Mouse (Mus musculus): ENCODE data around the gene Bcl2. TPM values are rescaled to one million over a fixed set of nuclear protein-coding genes. Genes with fewer than 3 reads are reported as not detected.

Bcl2 gene
- polyA plus RNA-seq, 1 experiment from 2014 or later = 11.5 TPM

DNA sequence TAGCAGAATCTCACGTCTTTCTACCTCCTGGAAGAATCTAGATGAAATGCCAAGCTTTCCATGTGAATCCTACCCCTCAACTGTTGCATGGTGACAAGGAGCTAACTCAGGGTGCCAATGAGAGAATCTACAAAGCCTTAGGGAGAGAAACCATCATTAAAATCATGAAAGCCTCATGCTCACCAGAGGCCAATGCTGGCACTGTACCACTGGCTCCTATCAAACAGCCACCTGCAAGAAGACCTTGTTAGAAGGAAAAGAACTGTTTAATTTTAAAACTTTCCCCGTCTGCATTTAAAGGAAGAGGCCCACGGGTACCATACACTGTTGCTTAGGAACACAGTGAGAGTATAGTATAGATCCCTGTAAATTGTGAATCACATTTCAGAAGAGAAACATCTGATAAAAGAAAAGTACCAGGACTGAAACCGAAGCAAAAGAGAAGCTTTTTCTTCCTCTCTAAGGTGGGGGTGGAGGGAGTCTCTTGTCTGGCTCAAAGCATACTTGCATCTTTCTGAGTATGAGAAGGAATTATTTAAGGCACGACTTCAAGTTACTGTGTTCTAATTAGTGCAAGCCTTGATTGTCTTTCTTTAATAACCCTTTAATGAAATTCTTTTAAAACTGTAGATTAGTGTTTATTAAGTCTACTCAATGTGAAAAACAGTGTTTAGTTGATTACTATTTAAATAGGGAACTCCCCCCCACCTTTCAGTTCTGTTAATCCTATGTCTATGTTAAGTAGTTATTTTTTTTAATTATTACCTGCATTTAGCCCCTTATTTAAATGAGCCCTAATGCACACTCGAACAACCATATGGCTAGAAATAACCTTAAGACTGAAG is 6.8 kb downstream of the Bcl2 start:
- 86% methylated on average over 6 of the region's 6 CpGs for whole genome bisulfite sequencing
- no peak overlapping the region for H3K9ac ChIP-seq
- no peaks in the 10 kb centered on the region for H3K9me3 ChIP-seq
- no peak overlapping the region for H3K4me2 ChIP-seq (replicated peaks)
- no peak for ATAC-seq (ENCODE audit: low FRiP score, low read depth)
- no peak overlapping the region for H3K4me3 ChIP-seq
- H3K4me1 ChIP-seq = peaks cover 6% of the 10 kb centered on the region
- H3K27me3 ChIP-seq (replicated peaks) = no peaks in the 10 kb centered on the region
- no peak overlapping the region for H3K27ac ChIP-seq
- no peaks in the 10 kb centered on the region for H3K36me3 ChIP-seq

DNA sequence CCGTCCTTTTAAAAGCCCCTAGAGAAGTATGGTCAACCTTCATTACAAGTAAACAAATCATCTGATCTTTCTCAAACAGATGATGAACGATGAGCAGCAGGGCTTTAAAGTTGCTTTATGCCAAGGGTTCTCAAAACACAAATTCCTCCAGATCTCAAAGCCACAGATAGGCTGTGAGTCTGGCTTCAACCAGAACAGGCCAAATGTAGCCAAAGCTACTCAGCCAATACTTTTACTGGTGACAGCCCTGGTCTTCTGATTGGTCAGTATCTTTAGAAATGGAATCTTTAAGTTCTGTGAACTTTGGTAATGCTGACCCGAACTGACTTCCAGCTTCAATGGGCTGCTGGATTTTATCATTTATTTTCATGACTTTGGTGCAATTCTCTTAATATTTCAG is 10.9 kb downstream of the Bcl2 start:
- H3K27ac ChIP-seq = no peak overlapping the region
- H3K4me1 ChIP-seq = no peaks in the 10 kb centered on the region
- no peak overlapping the region for H3K4me2 ChIP-seq (replicated peaks)
- 70% methylated on average over 3 of the region's 3 CpGs for WGBS
- no peaks in the 10 kb centered on the region for H3K27me3 ChIP-seq (replicated peaks)
- no peak overlapping the region for H3K4me3 ChIP-seq
- H3K9ac ChIP-seq = no peak overlapping the region
- ATAC-seq (ENCODE audit: low FRiP score, low read depth) = no peak
- no peaks in the 10 kb centered on the region for H3K36me3 ChIP-seq
- no peaks in the 10 kb centered on the region for H3K9me3 ChIP-seq

DNA sequence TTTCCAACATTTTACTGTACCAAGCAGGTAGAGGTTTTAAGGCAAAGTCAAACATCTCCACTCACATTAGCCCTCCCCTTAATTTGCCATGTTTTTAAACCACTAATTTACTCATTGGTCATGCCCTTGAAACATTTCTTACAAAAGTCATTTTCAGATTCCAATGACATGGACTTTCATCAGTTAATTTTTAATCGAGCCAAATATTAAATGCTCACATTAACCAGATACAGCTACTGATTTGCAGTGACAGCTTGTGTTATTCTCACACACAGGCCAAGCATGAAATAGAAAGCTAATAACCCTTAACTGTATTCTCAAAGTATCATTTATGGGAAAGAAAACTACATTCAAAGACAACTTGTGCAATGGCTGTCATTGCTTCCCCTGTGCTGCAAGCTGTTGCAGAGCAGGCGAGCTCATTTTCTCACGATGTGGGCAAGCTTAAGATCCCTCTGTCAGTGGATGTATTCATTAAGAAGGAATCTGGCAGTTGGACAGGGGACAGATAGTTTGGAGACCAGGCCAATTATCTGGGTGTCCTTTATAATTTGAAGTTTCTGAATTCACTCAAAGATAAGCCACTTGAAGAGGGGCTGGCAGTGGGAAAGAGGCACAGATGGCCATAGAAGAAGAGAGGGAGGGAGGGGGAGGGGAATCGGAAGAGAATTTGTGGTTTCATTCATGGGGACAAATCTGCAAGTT is 11.5 kb downstream of the Bcl2 start:
- Histone ChIP-seq H3K4me3 (no peak overlapping the region), H3K27me3 (replicated peaks) (no peaks in the 10 kb centered on the region), H3K4me2 (replicated peaks) (no peak overlapping the region), H3K9me3 (no peaks in the 10 kb centered on the region), H3K27ac (no peak overlapping the region), H3K36me3 (no peaks in the 10 kb centered on the region), H3K9ac (no peak overlapping the region), H3K4me1 (no peaks in the 10 kb centered on the region)
- 74% methylated on average over 4 of the region's 4 CpGs for WGBS
- ATAC-seq (ENCODE audit: low FRiP score, low read depth) = no peak

DNA sequence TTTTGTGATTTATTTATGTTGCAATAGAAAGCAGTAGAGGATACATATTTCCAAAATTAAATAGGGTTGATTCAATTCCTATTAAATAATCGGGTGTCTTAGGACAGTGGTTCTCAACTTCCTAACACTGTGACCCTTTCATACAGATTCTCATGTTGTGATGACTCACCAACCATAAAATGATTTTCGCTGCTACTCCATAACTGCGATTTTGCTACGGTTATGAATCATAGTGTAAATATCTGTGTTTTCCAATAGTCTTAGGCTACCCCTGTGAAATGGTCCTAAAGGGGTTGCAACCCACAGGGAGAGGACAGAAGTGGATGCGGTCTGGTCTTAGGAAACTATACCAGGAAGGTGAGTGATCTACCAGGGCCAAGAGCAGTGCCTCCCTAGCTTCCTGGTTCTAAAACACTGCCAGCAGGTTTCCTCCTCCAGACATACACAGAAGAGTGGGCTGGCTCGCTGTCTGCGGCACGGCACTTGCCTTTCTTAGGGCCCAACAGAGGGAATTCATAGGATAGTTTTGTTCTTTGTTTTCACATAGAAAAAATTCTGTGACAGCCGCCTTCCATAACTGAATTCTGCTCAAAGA is 13.5 kb downstream of the Bcl2 start:
- H3K36me3 ChIP-seq = no peaks in the 10 kb centered on the region
- no peaks in the 10 kb centered on the region for H3K4me1 ChIP-seq
- no peak overlapping the region for H3K9ac ChIP-seq
- 89% methylated on average over 9 of the region's 9 CpGs for WGBS
- H3K4me2 ChIP-seq (replicated peaks) = no peak overlapping the region
- H3K4me3 ChIP-seq = no peak overlapping the region
- no peak overlapping the region for H3K27ac ChIP-seq
- no peaks in the 10 kb centered on the region for H3K9me3 ChIP-seq
- no peaks in the 10 kb centered on the region for H3K27me3 ChIP-seq (replicated peaks)
- ATAC-seq (ENCODE audit: low FRiP score, low read depth) = no peak

DNA sequence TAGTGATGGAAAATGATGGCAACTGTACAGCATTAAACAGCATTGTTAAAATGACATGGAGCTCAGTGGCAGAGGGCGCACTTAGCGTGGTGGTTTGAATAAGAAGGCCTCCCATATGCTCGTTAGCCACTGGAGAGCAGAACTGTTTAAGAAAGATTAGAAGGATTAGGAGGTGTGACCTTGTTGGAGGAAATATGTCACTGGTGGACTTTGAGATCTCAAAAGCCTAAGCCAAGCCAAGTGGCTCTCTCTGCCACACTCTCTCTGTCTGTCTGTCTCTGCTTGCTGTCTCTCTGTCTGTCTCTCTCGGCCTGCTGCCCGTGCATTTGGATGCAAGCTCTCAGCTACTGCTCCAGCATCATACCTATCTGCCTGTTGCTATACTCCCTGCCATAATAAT is 17.6 kb downstream of the Bcl2 start:
- Histone ChIP-seq H3K9ac (no peak overlapping the region), H3K9me3 (no peaks in the 10 kb centered on the region), H3K4me1 (no peaks in the 10 kb centered on the region), H3K27me3 (replicated peaks) (no peaks in the 10 kb centered on the region), H3K27ac (no peak overlapping the region), H3K4me3 (no peak overlapping the region), H3K36me3 (no peaks in the 10 kb centered on the region), H3K4me2 (replicated peaks) (no peak overlapping the region)
- no peak for ATAC-seq (ENCODE audit: low FRiP score, low read depth)
- 90% methylated on average over 5 of the region's 5 CpGs for WGBS

DNA sequence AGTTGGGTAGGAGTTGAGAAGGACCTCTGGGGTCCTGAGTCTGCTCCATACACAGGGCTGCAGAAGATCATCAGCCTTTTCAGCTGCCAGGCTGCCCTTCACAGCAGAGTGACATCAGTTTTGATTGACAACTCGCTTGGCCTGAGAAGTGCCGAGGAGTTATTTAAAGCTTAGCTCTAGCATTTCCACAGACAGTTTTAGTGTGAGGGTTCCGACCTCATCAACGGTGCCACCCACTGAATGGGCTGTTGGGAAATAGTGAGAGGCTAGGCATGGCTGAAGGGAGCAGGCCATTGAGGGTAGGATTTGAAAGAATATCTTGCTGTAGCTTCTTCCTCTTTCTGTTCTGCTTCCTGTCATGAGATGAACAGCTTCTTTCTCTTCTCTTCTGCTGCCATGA is 18.4 kb downstream of the Bcl2 start:
- H3K27me3 ChIP-seq (replicated peaks) = no peaks in the 10 kb centered on the region
- H3K9ac ChIP-seq = no peak overlapping the region
- H3K4me2 ChIP-seq (replicated peaks) = no peak overlapping the region
- H3K9me3 ChIP-seq = no peaks in the 10 kb centered on the region
- WGBS = 93% methylated on average over 4 of the region's 4 CpGs
- no peak overlapping the region for H3K27ac ChIP-seq
- H3K4me3 ChIP-seq = no peak overlapping the region
- no peaks in the 10 kb centered on the region for H3K4me1 ChIP-seq
- ATAC-seq (ENCODE audit: low FRiP score, low read depth) = no peak
- no peaks in the 10 kb centered on the region for H3K36me3 ChIP-seq

DNA sequence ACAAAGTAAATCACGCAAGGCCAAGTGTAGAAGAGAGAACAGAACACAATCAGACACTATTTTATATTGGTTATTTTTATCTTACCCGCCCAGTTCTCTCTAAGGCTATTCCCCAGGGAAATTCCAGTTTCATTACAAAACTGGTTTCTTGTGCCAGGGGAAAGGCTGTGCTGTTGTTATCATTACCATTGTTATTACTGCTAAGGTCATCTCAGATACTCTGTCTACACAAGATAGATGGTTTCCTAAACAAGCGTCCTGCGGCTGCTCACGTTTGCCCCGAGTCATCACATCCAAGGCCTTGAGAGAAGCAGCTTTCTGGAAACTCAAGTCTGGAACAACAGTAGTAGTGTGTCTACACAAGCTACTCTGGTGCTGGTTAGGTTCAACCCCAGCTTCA is 19.8 kb downstream of the Bcl2 start:
- Histone ChIP-seq H3K36me3 (no peaks in the 10 kb centered on the region), H3K9ac (no peak overlapping the region), H3K4me3 (no peak overlapping the region), H3K9me3 (no peaks in the 10 kb centered on the region), H3K27ac (no peak overlapping the region), H3K27me3 (replicated peaks) (no peaks in the 10 kb centered on the region), H3K4me2 (replicated peaks) (no peak overlapping the region), H3K4me1 (no peaks in the 10 kb centered on the region)
- 83% methylated on average over 6 of the region's 6 CpGs for WGBS
- no peak for ATAC-seq (ENCODE audit: low FRiP score, low read depth)

DNA sequence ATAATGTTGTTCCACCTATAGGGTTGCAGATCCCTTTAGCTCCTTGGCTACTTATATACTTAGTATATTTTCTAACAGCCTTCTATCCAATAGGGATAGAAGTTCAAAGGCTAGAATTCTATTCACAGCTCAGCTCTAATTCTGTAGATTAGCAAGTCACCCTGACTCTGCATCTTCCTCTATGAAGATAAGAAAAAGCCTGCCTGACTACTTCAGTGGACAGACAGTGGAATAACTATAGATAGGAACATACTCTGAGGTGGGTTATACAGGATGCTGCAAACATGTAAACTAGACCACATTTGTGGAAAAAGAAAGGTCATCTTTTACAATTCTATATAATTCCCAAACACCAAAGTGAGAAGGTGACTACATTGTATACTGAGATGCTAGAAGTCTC is 21.5 kb downstream of the Bcl2 start:
- H3K36me3 ChIP-seq = no peaks in the 10 kb centered on the region

DNA sequence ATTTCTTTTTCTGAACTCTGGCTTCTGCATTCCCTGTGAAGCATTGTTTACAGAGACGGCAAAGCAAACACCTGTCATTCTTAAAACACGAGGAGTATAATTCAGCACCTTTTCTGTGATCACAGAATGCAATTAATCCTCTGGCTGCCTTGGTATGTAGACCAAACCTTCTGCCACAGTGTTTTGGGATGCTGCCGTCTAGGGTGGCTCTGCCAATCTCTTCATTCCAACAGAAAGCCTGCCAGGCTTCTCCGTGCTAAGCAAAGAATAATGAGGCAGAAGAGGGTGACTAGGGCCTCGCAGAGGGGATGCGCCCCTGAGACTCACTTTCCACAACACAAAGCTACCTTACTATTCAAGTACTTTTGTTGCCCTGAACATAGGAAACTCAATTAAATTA is 23.2 kb downstream of the Bcl2 start:
- Histone ChIP-seq H3K4me3 (no peak overlapping the region), H3K4me1 (no peaks in the 10 kb centered on the region), H3K4me2 (replicated peaks) (no peak overlapping the region), H3K9ac (no peak overlapping the region), H3K9me3 (no peaks in the 10 kb centered on the region), H3K36me3 (no peaks in the 10 kb centered on the region), H3K27ac (no peak overlapping the region), H3K27me3 (replicated peaks) (no peaks in the 10 kb centered on the region)
- WGBS = 83% methylated on average over 6 of the region's 6 CpGs
- no peak for ATAC-seq (ENCODE audit: low FRiP score, low read depth)

More for the DNA sequence above, 21.5 kb downstream of the Bcl2 start:
- no peaks in the 10 kb centered on the region for H3K9me3 ChIP-seq
- H3K27me3 ChIP-seq (replicated peaks) = no peaks in the 10 kb centered on the region
- H3K27ac ChIP-seq = no peak overlapping the region
- H3K9ac ChIP-seq = no peak overlapping the region
- H3K4me2 ChIP-seq (replicated peaks) = no peak overlapping the region
- H3K4me3 ChIP-seq = no peak overlapping the region
- ATAC-seq (ENCODE audit: low FRiP score, low read depth) = no peak
- H3K4me1 ChIP-seq = no peaks in the 10 kb centered on the region

DNA sequence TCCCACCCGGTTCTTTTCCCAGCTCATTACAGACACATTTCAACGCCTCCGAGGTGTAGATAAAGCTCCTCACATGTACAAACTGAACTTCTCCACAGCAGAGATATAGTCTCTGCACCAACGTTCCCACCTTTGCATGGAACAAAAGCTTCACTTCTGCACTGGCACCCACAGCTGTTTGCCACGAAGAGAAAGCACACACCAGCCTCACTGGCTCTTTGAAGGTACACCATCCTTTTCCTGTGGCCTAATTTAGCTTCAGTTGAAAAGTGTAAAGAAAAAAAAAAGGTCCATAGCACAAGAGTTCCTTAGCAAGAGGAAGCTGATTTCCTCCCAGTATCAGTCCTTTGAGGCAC is 25.9 kb downstream of the Bcl2 start:
- Histone ChIP-seq H3K27ac (no peak overlapping the region), H3K36me3 (no peaks in the 10 kb centered on the region), H3K4me1 (no peaks in the 10 kb centered on the region), H3K9ac (no peak overlapping the region), H3K4me2 (replicated peaks) (no peak overlapping the region), H3K9me3 (no peaks in the 10 kb centered on the region), H3K4me3 (no peak overlapping the region), H3K27me3 (replicated peaks) (no peaks in the 10 kb centered on the region)
- no peak for ATAC-seq (ENCODE audit: low FRiP score, low read depth)
- 86% methylated on average over 5 of the region's 5 CpGs for WGBS

DNA sequence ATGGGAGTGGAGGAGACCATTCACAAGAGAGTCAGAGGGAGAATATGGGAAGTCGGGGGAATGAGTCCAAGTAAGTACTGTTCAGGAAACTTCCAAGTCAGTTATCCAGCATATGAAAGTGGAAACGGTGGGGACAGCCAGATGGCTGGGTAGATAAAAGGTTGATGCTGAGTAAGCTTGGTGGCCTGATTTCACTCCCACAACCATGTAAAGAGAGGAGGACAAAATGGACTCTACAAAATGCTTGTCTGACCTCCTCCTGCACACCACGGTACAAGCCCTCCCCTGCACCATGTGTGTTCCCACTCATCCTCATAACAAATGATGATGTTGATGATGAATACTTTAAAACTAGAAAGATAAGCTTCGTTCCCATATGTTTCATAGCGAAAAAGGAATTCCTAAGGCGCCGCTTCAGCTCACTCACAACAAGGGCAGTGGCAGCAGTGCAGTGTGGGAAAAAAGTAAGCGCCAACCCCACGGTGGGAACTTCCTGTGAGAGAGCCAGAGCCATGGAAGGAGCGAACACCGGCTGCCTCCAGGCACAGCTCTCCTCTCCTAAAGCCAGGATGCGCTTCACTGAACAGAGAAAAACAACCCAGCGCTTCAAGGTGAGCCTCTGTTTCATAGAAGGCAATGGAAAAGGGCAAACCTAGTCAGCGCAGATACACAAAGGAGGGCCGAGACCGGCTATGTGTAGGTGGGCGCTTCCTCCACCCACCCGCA is 26.5 kb downstream of the Bcl2 start:
- Histone ChIP-seq H3K4me2 (replicated peaks) (no peak overlapping the region), H3K27me3 (replicated peaks) (no peaks in the 10 kb centered on the region), H3K4me3 (no peak overlapping the region), H3K9ac (no peak overlapping the region), H3K36me3 (no peaks in the 10 kb centered on the region), H3K4me1 (no peaks in the 10 kb centered on the region), H3K9me3 (no peaks in the 10 kb centered on the region), H3K27ac (no peak overlapping the region)
- ATAC-seq (ENCODE audit: low FRiP score, low read depth) = no peak
- WGBS = 91% methylated on average over 18 of the region's 18 CpGs

DNA sequence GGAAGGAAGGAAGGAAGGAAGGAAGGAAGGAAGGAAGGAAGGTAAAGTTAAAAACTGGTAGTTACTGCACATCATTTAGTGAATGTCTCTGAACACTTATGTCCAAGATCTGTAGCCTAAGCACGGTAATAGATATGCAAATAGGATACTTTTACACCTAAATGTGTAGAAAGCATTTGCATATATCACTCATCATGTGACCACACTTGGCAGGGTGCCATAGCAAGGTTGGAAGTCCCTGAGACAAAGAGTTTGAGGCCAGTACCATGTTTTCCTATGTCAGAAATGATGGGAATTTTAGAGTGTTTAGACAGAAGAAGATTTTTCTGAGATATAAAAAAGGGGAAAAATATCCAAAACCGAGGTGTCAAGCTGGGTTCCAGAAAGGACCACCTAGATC is 28.4 kb downstream of the Bcl2 start:
- no peaks in the 10 kb centered on the region for H3K27me3 ChIP-seq (replicated peaks)
- no peak overlapping the region for H3K4me2 ChIP-seq (replicated peaks)
- no peak for ATAC-seq (ENCODE audit: low FRiP score, low read depth)
- no peak overlapping the region for H3K27ac ChIP-seq
- H3K9me3 ChIP-seq = no peaks in the 10 kb centered on the region
- WGBS = 59% methylated on average over 2 of the region's 2 CpGs
- no peaks in the 10 kb centered on the region for H3K4me1 ChIP-seq
- no peak overlapping the region for H3K4me3 ChIP-seq
- H3K9ac ChIP-seq = no peak overlapping the region
- no peaks in the 10 kb centered on the region for H3K36me3 ChIP-seq

Measured in neural tube, embryonic 12.5 days (tissue).